Mouse (Mus musculus) urinary bladder, postnatal 0 days (tissue): ENCODE measurements around the gene Bcl9l. TPM values are rescaled to one million over a fixed set of nuclear protein-coding genes. Genes with fewer than 3 reads are reported as not detected.

Experiments
- polyA plus RNA-seq: library from polyadenylated mRNA; unstranded; fragments of >200 nt; fragmentation: Nextera tagmentation; extraction: Ambion mirVana; gene quantifications from 2 replicates; pipeline ENCODE4 v1.2.1, GENCODE M21; 2015

Bcl9l gene
- 6.9 and 7.5 TPM in 2 replicates for polyA plus RNA-seq

DNA sequence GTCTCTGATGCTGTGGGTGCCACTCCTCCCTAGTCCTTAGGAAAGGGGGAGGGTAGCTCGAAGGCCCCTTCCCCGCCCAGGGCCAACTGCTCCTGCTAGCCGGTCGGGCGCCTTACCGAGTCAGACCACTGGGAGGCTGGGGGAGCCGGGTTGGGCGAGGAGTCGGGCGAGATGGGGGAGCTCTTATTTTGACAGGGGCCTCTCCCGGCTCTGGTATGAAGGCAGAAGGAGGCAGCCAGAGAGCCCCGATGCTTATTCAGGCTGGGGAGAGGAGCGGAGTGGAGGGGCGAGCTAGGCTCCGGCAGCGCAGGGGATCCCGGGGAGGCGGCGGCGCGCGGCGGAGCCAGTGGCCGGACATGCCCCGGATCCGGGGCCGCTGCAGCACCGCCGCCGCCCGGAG lies at the start of gene Bcl9l:
Bcl9l (plus strand) TSS at position 274 of the 400 bp plus-strand sequence.

DNA sequence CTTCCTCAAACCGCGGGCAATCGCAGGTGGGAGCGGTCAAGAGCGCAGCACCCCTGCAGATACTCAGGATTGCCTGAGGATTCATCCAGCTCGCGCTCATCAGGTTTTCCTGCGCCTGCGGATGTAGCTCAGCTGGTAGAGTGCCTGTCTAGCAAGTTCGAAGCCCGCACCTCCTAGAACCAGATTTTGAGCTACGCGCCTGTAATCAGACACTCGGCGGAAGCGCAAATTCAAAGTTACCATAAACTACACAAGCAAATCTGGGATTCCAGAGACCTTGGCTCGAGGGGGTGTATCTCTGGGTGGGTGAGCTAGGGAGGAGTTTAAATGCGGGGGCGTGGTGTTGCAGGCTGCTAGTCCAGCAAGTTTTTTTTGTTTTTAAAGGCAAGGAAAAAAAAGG lies 41.7 kb upstream of the Bcl9l start, which contains the start of gene Foxr1:
Foxr1 (minus strand) TSS at position 176 of the 400 bp plus-strand sequence.

DNA sequence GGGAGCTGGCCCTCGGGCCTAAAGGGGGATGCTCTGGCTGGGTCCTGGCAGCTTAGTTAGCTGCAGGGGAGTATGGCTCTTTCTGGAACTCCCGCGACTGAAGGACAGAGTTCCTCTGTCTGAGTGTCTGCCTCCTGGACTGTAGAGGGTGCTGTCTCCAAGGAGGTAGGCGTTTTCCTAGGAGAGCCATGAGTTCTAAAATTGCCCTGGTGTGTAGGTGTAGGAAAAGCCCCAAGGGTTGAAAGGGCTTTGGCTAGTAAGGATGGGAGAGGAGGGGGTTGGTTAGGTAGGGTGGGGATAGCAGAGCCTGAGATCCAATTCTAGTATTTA lies 27.8 kb upstream of the Bcl9l start, which contains the start of gene Upk2:
Upk2 (minus strand) TSS at position 86 of the 330 bp plus-strand sequence.

Other genes starting within 250 kb of the Bcl9l start
- 7.7 and 7.9 TPM in 2 replicates for gene Cbl, start 248.8 kb upstream of the Bcl9l start, polyA plus RNA-seq
- not detected in 2 replicates for gene Ccdc153, start 242.1 kb upstream of the Bcl9l start, polyA plus RNA-seq
- gene Pdzd3, start 231.4 kb upstream of the Bcl9l start, polyA plus RNA-seq = not detected in 2 replicates
- gene Nlrx1, start 214.2 kb upstream of the Bcl9l start, polyA plus RNA-seq = 11.7 and 13.2 TPM in 2 replicates
- 1.2 and 1.5 TPM in 2 replicates for gene Abcg4, start 194.2 kb upstream of the Bcl9l start, polyA plus RNA-seq
- 9.8 and 10.6 TPM in 2 replicates for gene Hinfp, start 177.2 kb upstream of the Bcl9l start, polyA plus RNA-seq
- 9.5 and 10.0 TPM in 2 replicates for gene C2cd2l, start 162.5 kb upstream of the Bcl9l start, polyA plus RNA-seq
- gene Dpagt1, start 156.8 kb upstream of the Bcl9l start, polyA plus RNA-seq = 20.0 and 21.4 TPM in 2 replicates
- gene H2afx, start 148.1 kb upstream of the Bcl9l start, polyA plus RNA-seq = 62.3 and 83.5 TPM in 2 replicates
- 55.1 and 55.2 TPM in 2 replicates for gene Hmbs, start 138.6 kb upstream of the Bcl9l start, polyA plus RNA-seq
- 14.4 and 16.1 TPM in 2 replicates for gene Vps11, start 121.2 kb upstream of the Bcl9l start, polyA plus RNA-seq
- 10.8 and 13.7 TPM in 2 replicates for gene Hyou1, start 103.3 kb upstream of the Bcl9l start, polyA plus RNA-seq
- gene Slc37a4, start 86.0 kb upstream of the Bcl9l start, polyA plus RNA-seq = 10.6 and 11.6 TPM in 2 replicates
- 1,915 and 2,054 TPM in 2 replicates for gene Rps25, start 75.7 kb upstream of the Bcl9l start, polyA plus RNA-seq
- 76.5 and 84.1 TPM in 2 replicates for gene Trappc4, start 75.2 kb upstream of the Bcl9l start, polyA plus RNA-seq
- gene Ccdc84, start 64.3 kb upstream of the Bcl9l start, polyA plus RNA-seq = 12.5 TPM in 2 replicates
- gene Foxr1, start 41.7 kb upstream of the Bcl9l start, polyA plus RNA-seq = not detected in 2 replicates
- 661 and 670 TPM in 2 replicates for gene Upk2, start 27.8 kb upstream of the Bcl9l start, polyA plus RNA-seq
- 0.13 and 0.19 TPM in 2 replicates for gene Cxcr5, start 79.1 kb downstream of the Bcl9l start, polyA plus RNA-seq
- gene Ddx6, start 122.1 kb downstream of the Bcl9l start, polyA plus RNA-seq = 10.2 and 11.2 TPM in 2 replicates
- not detected in 2 replicates for gene Treh, start 190.4 kb downstream of the Bcl9l start, polyA plus RNA-seq